Mouse (Mus musculus): ENCODE results near the gene Nckap1. TPM values are rescaled to one million over a fixed set of nuclear protein-coding genes. Genes with fewer than 3 reads are reported as not detected.

Gene Nckap1
- 0.08 TPM in 2 replicates for polyA plus RNA-seq (2012)

DNA sequence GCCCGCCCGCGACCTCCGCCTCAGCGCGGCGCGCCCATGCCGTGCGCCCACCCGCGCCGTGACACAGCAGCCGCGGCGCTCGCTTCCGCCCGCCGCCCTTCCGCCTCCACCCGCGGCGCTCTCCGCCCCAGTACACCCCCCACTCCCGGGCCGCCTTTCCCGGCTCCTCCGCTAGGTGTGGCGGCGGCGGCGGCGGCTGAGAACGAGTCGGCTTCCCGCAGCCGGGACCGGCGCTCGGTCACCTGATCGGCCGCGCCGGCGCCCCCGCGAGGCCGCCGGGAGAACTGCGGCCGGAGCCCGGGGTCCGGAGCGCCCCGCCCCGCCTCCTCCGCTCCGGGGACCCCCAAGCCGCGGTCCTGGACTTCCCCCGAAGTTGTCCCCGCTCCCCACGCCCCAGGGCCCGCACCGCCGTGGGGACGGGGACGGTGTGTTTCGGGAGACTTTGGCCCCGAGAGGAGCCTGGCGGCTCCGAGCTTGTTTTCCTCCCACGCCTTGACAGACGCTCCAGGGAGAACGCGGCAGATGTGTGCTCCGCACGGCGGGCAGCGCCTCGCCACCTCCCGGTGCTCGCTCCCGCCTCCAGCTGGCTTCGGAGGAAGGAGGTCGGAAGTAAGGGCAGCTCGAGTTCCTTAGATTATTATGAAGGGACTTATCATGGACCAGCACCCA lies at the start of gene Nckap1:
Gene Nckap1 (minus strand): TSS at position 338 of the 669 bp plus-strand sequence.
- Histone ChIP-seq H3K4me1 (ENCODE audit: control insufficient read depth) (peaks cover 25% of the 10 kb centered on the region), H3K27me3 (ENCODE audit: control insufficient read depth) (peaks cover 5% of the 10 kb centered on the region), H3K36me3 (ENCODE audit: control insufficient read depth) (0 out of 2 replicates have a peak, but pooled peaks cover under 1% of the 10 kb centered on the region), H3K4me3 (replicated peaks) (peak within 1 kb of the TSS; percentile 92), H3K9me3 (ENCODE audit: control insufficient read depth, low read length) (no peaks in the 10 kb centered on the region)
- TF ChIP-seq GATA1 (IDR thresholded peaks at IDR 0.05; ENCODE audit: low read length) (no peak), TAL1 (IDR thresholded peaks at IDR 0.05; ENCODE audit: low read length) (no peak)

GRCm38 (mm10) chr2:80624523-80624922 lies 43.3 kb upstream of the Nckap1 start:
- H3K4me1 ChIP-seq (ENCODE audit: control insufficient read depth): no peaks in the 10 kb centered on the region
- TF ChIP-seq TAL1 (IDR thresholded peaks at IDR 0.05; ENCODE audit: low read length) (no peak), GATA1 (IDR thresholded peaks at IDR 0.05; ENCODE audit: low read length) (no peak)
- H3K4me3 ChIP-seq (replicated peaks): no peak overlapping the region
- no peaks in the 10 kb centered on the region for H3K9me3 ChIP-seq (ENCODE audit: control insufficient read depth, low read length)
- H3K36me3 ChIP-seq (ENCODE audit: control insufficient read depth): peaks cover 7% of the 10 kb centered on the region
- no peaks in the 10 kb centered on the region for H3K27me3 ChIP-seq (ENCODE audit: control insufficient read depth)

DNA sequence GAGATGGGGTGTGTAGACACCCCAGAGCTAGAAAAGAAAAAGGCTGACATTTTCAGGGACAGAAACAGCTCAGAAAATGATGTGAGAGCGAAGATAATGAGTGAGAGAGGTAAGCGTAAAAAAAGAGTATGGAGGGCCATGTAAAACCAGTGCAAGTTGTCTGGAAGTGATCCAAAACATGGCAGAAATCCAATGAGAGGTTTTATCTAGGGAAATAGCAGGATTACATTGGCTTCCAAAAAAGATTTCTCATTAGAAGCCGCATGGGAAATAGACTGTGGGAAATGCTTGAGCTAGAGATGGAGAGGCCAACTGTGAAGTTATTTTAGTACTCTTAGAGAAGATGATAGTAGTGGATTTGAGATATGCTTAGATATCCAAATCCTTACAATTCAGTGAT lies 40.7 kb upstream of the Nckap1 start:
- H3K36me3 ChIP-seq (ENCODE audit: control insufficient read depth): peaks cover 7% of the 10 kb centered on the region
- TF ChIP-seq TAL1 (IDR thresholded peaks at IDR 0.05; ENCODE audit: low read length) (no peak), GATA1 (IDR thresholded peaks at IDR 0.05; ENCODE audit: low read length) (no peak)

GRCm38 (mm10) chr2:80618991-80619390 lies 37.8 kb upstream of the Nckap1 start:
- Histone ChIP-seq H3K9me3 (ENCODE audit: control insufficient read depth, low read length) (no peaks in the 10 kb centered on the region), H3K4me3 (replicated peaks) (no peak overlapping the region), H3K27me3 (ENCODE audit: control insufficient read depth) (no peaks in the 10 kb centered on the region), H3K4me1 (ENCODE audit: control insufficient read depth) (peaks cover 16% of the 10 kb centered on the region), H3K36me3 (ENCODE audit: control insufficient read depth) (peaks cover 2% of the 10 kb centered on the region)
- TF ChIP-seq GATA1 (IDR thresholded peaks at IDR 0.05; ENCODE audit: low read length): no peak
- TF ChIP-seq TAL1 (IDR thresholded peaks at IDR 0.05; ENCODE audit: low read length): no peak

More for the DNA sequence above, 40.7 kb upstream of the Nckap1 start:
- H3K4me1 ChIP-seq (ENCODE audit: control insufficient read depth): peaks cover 11% of the 10 kb centered on the region
- H3K27me3 ChIP-seq (ENCODE audit: control insufficient read depth): no peaks in the 10 kb centered on the region
- H3K9me3 ChIP-seq (ENCODE audit: control insufficient read depth, low read length): no peaks in the 10 kb centered on the region
- H3K4me3 ChIP-seq (replicated peaks): no peak overlapping the region

DNA sequence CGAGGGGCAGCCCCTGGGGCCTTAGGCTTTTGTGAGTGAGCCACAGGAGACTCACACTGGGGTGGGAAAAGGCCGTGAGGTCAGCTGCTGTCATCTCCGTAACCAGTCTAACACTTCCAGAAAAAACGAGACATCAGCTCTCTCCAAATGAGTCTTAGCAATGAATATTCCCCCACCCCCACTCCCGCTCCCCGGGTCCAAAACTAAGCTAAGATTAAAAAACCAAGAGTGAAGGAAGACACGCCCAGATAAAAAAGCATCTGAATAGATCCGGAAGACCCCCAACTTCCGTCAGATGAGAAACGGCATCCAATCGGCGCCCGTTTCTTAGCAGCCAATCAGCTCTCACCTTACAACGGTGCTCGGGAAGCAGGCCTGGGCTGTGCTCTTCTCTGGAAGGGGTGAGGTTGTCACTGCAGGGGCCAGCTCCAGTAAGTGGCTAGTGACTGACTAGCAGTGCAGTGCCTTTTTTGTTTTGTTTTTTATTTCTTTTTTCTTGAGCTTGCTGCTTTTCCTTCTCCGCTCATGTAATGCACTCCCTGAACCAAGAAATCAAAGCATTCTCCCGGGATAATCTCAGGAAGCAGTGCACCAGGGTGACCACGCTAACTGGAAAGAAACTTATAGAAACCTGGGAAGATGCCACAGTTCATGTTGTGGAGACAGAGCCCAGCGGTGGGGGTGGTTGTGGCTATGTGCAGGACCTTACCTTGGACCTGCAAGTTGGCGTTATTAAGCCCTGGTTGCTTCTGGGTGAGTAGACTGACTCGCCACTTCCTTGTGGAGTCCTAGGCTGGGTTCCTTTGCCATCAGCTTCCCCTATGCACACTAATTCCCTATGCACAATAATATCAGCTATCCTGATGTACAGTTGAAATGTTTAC lies 35.9 kb upstream of the Nckap1 start, which contains the start of the genes Dusp19 and Nup35:
Gene Dusp19 (plus strand): TSS at position 192 of the 884 bp plus-strand sequence.
Gene Nup35 (plus strand): TSS at position 383 of the 884 bp plus-strand sequence.
- peaks cover 16% of the 10 kb centered on the region for H3K4me1 ChIP-seq (ENCODE audit: control insufficient read depth)
- peak within 1 kb of the TSS; percentile 71 for H3K4me3 ChIP-seq (replicated peaks)
- H3K36me3 ChIP-seq (ENCODE audit: control insufficient read depth): no peaks in the 10 kb centered on the region
- no peaks in the 10 kb centered on the region for H3K27me3 ChIP-seq (ENCODE audit: control insufficient read depth)
- no peaks in the 10 kb centered on the region for H3K9me3 ChIP-seq (ENCODE audit: control insufficient read depth, low read length)
- TF ChIP-seq GATA1 (IDR thresholded peaks at IDR 0.05; ENCODE audit: low read length) (no peak), TAL1 (IDR thresholded peaks at IDR 0.05; ENCODE audit: low read length) (no peak)

- Histone ChIP-seq H3K36me3 (ENCODE audit: control insufficient read depth) (no peaks in the 10 kb centered on the region), H3K4me3 (replicated peaks) (no peak overlapping the region)
Observed at GRCm38 (mm10) chr2:80612796-80613195, 31.6 kb upstream of the Nckap1 start.

GRCm38 (mm10) chr2:80612286-80612685 lies 31.1 kb upstream of the Nckap1 start:
- no peaks in the 10 kb centered on the region for H3K27me3 ChIP-seq (ENCODE audit: control insufficient read depth)
- no peaks in the 10 kb centered on the region for H3K36me3 ChIP-seq (ENCODE audit: control insufficient read depth)
- H3K4me1 ChIP-seq (ENCODE audit: control insufficient read depth): peaks cover 8% of the 10 kb centered on the region
- no peak overlapping the region for H3K4me3 ChIP-seq (replicated peaks)
- no peak for TF ChIP-seq GATA1 (IDR thresholded peaks at IDR 0.05; ENCODE audit: low read length)
- no peak for TF ChIP-seq TAL1 (IDR thresholded peaks at IDR 0.05; ENCODE audit: low read length)
- H3K9me3 ChIP-seq (ENCODE audit: control insufficient read depth, low read length): no peaks in the 10 kb centered on the region

More at GRCm38 (mm10) chr2:80612796-80613195, 31.6 kb upstream of the Nckap1 start:
- H3K27me3 ChIP-seq (ENCODE audit: control insufficient read depth): no peaks in the 10 kb centered on the region
- H3K4me1 ChIP-seq (ENCODE audit: control insufficient read depth): peaks cover 13% of the 10 kb centered on the region
- TF ChIP-seq GATA1 (IDR thresholded peaks at IDR 0.05; ENCODE audit: low read length) (no peak), TAL1 (IDR thresholded peaks at IDR 0.05; ENCODE audit: low read length) (no peak)
- no peaks in the 10 kb centered on the region for H3K9me3 ChIP-seq (ENCODE audit: control insufficient read depth, low read length)

- Histone ChIP-seq H3K4me1 (ENCODE audit: control insufficient read depth) (no peaks in the 10 kb centered on the region), H3K4me3 (replicated peaks) (no peak overlapping the region), H3K9me3 (ENCODE audit: control insufficient read depth, low read length) (no peaks in the 10 kb centered on the region), H3K27me3 (ENCODE audit: control insufficient read depth) (no peaks in the 10 kb centered on the region; the same call in 1 of the 2 replicates), H3K36me3 (ENCODE audit: control insufficient read depth) (no peaks in the 10 kb centered on the region)
- TF ChIP-seq GATA1 (IDR thresholded peaks at IDR 0.05; ENCODE audit: low read length) (no peak), TAL1 (IDR thresholded peaks at IDR 0.05; ENCODE audit: low read length) (no peak)
Observed at GRCm38 (mm10) chr2:80603771-80604426, 22.7 kb upstream of the Nckap1 start.
